Mouse (Mus musculus): ENCODE data around the gene Prr12. TPM values are rescaled to one million over a fixed set of nuclear protein-coding genes. Genes with fewer than 3 reads are reported as not detected.

Gene Prr12
- polyA plus RNA-seq, 1 experiment, result 5.7 TPM

GRCm38 (mm10) chr7:45077829-45078228 lies 25.1 kb upstream of the Prr12 start:
- DNase-seq (ENCODE audit: low read depth), result no peak

DNA sequence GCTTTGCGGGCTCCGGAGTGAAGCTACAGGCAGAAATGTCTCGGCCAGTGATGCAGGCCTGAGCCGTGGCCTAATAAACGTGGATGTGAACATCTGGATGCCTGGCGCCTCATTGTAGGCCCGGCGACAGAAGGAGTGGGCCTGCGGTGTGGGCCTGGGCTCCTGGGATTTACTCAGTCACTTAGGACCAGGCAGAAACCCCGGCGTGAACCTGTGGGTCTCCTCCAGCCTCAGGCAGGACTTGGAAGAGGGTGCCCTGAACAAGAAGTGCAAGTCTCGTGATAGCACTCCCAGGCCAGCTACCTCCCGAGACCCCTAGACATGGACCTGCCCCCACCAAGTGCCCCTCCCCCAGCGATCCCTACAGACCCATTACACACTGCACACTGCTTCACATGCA lies 24.6 kb upstream of the Prr12 start:
- DNase-seq (ENCODE audit: low read depth), result no peak

- no peak for DNase-seq (ENCODE audit: low read depth)
Measured at GRCm38 (mm10) chr7:45076501-45076900, 23.8 kb upstream of the Prr12 start.

DNA sequence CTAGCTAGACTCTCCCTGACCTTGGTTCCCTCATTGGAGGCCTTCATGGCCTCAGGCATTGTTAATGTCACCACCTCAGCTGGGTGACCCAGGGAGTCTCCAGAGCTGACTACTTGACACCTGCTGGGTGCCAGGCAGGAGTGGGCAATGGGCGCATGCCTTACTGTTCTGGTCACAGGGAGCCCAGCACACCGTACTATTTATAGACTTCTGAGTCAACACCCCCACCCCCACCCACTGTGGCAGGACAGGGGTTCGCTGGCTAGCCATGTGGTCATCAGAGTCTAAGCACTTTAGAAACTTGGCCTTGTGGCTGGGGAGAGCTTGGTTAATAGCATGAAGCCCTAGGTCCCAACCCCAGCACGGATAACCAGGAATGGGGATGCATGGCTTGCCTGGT lies 22.7 kb upstream of the Prr12 start:
- DNase-seq (ENCODE audit: low read depth), result no peak

GRCm38 (mm10) chr7:45073949-45074348 lies 21.3 kb upstream of the Prr12 start:
- DNase-seq (ENCODE audit: low read depth), result no peak

DNA sequence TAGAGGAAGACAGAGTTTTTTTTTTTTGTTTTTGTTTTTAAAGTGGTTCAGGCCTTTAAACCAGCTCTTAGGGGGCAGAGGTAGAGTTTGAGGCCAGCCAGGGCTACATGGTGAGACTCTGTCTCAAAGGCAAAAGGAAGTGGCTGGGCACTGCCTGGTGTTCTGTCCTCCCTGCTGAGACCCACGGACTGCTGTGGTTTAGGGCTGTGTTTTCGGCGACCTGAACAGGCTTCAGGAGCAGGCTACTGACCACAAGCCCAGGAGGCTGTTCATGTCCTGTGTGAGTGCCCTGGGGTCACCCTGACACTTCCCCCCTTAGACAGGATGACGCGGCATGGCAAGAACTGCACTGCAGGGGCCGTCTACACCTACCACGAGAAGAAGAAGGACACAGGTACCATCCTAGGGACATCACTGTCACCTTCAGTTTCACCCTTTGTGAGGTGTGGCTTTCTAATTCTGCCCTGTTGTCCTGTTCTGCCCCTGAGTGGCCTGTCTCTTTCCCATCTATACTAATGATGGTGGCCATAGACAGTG lies 20.6 kb upstream of the Prr12 start:
- no peak for DNase-seq (ENCODE audit: low read depth)

GRCm38 (mm10) chr7:45072230-45072629 lies 19.5 kb upstream of the Prr12 start:
- DNase-seq (ENCODE audit: low read depth), result no peak

- no peak for DNase-seq (ENCODE audit: low read depth)
Measured at GRCm38 (mm10) chr7:45069671-45070070, 17.0 kb upstream of the Prr12 start.

DNA sequence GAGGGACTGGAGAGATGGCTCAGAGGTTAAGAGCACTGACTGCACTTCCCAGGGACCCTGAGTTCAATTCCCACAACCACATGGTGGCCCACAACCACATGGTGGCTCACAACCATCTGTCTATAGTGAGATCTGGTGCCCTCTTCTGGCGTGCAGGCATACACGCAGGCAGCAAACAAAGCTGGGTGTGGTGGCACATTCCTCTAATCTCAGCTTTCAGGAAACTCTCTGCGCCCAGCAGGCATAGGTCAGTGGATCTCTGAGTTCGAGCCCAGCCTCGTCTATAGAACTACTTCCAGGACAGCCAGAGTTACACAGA lies 15.3 kb upstream of the Prr12 start:
- no peak for DNase-seq (ENCODE audit: low read depth)

DNA sequence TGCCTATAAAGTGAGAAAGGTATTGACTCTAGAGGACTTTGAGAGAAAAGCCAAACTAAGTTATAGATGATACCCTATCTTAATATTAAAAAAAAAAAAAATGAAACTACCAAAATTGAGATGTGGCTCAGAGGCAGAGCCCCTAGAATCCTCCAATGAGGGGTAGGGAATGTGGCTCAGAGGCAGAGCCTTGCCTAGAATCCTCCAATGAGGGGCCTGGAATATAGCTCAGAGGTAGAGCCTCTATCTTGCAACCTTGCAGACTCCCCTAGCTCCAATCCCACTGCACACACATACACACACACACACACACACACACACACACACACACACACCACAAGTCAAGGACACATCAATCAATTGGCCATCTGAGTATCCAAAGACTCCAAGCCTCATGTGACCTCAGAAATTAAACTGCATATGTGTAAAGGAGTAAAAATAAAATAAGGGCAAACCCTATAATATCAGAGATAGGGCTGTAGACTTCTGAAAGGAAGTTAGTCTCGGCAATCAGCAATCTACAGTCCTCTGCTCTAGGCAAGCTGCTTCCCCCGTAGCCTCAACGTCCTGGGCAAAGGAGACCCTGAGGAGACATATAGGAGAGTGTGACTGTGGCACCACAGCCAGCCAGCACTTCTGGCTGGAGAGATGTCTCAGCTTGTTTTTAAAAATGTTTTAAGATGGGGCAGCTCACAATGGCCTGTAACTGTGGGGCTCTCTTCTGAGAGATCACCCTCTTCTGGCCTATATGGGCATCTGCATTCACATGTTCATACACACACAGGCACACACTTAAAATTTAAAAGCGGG lies 14.7 kb upstream of the Prr12 start:
- no peak for DNase-seq (ENCODE audit: low read depth)

DNA sequence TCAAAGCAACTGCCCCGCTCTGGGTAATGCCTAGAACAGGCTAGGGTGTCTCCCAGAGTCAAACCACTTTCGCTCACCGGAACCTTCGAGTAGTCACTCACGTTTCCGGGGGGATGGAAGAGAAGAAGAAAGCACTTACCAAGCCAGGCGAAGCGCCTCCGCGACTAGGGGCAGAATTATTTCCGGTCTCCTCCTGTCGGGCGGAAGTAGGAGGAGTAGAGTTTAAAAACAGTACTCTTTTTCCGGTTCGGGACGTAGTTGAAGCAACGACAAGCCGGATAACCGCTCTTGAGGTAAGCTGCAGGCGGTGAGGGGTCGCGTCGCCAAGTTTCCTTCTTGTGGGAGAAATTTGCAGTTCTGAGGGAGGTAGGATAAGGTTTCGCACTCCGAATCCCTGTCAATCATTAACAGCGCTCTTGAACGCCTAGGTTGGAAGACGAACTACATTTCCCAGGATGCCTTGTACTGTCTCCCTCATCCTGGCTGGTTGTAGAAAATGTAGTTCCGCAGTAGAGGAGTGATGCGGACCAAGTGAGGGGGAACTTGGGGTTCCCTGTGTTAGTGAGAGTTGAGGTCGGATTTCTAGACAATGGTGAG lies 9.7 kb upstream of the Prr12 start, which contains the start of the genes Nosip and Prrg2:
Nosip (plus strand) TSS at position 191 of the 597 bp plus-strand sequence.
Prrg2 (minus strand) TSS at position 439 of the 597 bp plus-strand sequence.
- peak; percentile 92 for DNase-seq (ENCODE audit: low read depth)

GRCm38 (mm10) chr7:45061532-45062075 lies 8.9 kb upstream of the Prr12 start:
- no peak for DNase-seq (ENCODE audit: low read depth)

DNA sequence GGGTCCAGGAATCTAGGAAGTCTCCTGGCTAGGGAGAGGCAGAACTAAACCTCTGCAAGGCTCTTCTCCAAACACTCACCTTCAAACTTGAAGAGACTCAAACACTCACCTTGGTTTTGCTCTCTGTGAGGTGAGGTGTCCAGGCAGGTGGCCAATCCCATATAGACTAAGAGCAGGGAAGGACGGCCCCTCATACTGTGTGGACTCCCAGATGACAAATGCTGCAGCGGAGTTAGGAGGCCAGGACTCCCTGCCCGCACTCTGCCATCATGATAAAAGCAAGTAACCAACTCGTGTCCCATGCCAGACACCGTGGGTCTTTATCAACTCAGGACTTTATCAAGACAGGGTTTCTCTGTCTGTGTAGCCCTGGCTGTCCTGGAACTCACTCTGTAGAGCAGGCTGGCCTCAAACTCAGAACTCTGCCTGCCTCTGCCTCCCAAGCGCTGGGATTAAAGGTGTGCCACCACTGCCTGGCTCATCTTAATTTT lies 8.0 kb upstream of the Prr12 start:
- no peak for DNase-seq (ENCODE audit: low read depth)

GRCm38 (mm10) chr7:45058607-45059571 lies 6.2 kb upstream of the Prr12 start:
- no peak for DNase-seq (ENCODE audit: low read depth)

DNA sequence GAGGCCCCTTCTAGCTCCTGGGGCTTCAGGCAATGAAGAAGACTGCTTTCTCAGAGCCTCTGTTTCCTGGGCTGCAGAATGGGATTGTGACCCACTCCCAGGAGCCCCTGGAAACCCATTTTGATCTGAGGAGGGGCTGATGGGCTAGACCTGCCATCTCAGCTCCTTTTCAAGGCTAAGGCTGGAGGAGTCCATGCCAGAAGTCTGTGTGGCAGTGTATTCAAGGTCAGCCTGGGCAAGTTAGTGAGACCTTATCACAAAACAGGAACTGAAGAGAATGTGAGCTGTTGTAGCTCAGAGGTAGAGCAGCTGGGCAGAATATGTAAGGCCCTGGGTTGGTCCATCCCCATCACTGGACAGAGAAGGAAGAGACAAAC lies 4.3 kb upstream of the Prr12 start:
- no peak for DNase-seq (ENCODE audit: low read depth)

DNA sequence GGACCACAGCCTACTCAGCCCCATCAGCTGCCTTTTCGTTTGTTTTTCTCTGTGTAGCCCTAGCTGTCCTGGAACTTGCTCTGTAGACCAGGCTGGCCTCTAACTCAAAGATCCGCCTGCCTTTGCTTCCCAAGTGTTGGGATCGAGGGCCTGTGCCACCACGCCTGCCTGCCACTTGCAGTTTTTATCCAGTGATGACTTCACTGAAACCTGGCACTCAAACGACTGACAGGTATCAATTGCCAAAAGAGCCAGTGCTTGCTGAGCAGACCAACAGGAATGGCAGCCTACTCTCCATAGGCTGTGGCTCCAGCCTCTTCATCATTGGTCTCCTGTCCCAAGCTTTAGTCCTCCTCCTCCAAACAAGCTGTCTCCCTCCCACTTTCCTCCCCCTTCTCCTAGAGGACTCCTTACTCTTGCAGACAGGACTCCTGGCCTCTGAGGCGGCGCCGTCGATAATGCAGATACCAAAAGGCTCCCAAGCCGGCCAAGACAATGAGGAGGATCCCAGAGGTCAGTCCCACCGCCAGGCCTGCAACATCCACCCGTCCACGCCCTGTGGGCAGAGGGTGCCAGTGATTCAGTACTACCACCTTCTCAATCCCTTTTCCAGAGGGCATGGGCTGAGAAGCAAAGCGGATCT lies 3.8 kb upstream of the Prr12 start:
- DNase-seq (ENCODE audit: low read depth), result no peak

- no peak for DNase-seq (ENCODE audit: low read depth)
Measured at GRCm38 (mm10) chr7:45053931-45054510, 1.3 kb upstream of the Prr12 start.

GRCm38 (mm10) chr7:45053117-45053930 lies 643 bp upstream of the Prr12 start:
- no peak for DNase-seq (ENCODE audit: low read depth)

GRCm38 (mm10) chr7:45052181-45052861 lies 360 bp downstream of the Prr12 start:
- DNase-seq (ENCODE audit: low read depth), result no peak
